ENCODE assay signal across 17 mouse cellular contexts in genomic region chr2:38207752-38208151, GRCm38 (mm10).
"Had no signal": no experiment of that assay in that cellular context is flagged by ENCODE, and none has a peak within 500 bp of the region (broad histone marks: within the 10 kb centered on the region; RNA-seq: fewer than 3 reads in every experiment).

No protein-coding gene starts in this region.

- DNase-seq: gastrocnemius, adult 2 months; gastrocnemius, postnatal 10 days; gastrocnemius, postnatal 25 days; heart, adult 18-20 months; heart, postnatal 10 days; heart, postnatal 4 days; kidney, adult 18-20 months; kidney, adult 8-10 months; kidney, postnatal 10 days; kidney, postnatal 25 days; kidney, postnatal 4 days; layer of hippocampus, postnatal 36 days; left cerebral cortex, postnatal 4 days had no signal

- ATAC-seq: hindbrain, embryonic 16.5 days; inflammation-experienced regulatory T-cells, adult 6 months; intestine, embryonic 15.5 days; liver, embryonic 12.5 days had no signal
